Mouse (Mus musculus): ENCODE data around the gene AU040320. TPM values are rescaled to one million over a fixed set of nuclear protein-coding genes. Genes with fewer than 3 reads are reported as not detected.

Gene AU040320
- total and polyA plus RNA-seq, 2 experiments from 2014 or later = 33.6 to 45.4 TPM

DNA sequence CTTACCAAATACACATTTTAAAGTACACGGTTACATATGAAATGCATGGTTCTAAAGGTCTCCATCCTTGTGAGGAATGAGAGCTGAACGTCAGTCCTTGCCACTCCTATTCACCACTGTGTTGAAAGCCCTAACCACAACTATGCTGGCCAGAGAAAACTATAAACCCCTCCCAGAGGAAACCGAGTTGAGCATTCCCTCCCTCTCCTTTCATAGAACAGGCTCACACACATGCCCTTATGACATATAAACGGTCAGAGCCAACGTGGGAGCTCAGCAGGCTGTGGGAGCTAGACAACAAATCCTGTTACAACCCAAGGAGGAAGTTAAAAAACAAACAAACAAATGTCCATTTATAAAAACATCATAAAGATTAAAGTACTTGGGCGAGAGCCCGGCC is 119.4 kb downstream of the AU040320 start:
- WGBS = 69% methylated on average over 7 of the region's 7 CpGs
- no peak for TF ChIP-seq CTCF (IDR thresholded peaks at IDR 0.05; ENCODE audit: low read depth)
- Histone ChIP-seq H3K9me3 (ENCODE audit: low read length) (no peaks in the 10 kb centered on the region), H3K9ac (replicated peaks; ENCODE audit: low read length) (no peak overlapping the region), H3K27me3 (ENCODE audit: insufficient read depth, low read length) (no peaks in the 10 kb centered on the region), H3K36me3 (ENCODE audit: insufficient read depth, low read length) (peaks cover 32% of the 10 kb centered on the region), H3K4me3 (ENCODE audit: low read length) (no peak overlapping the region), H3K4me1 (ENCODE audit: insufficient read depth, low read length) (no peaks in the 10 kb centered on the region), H3K4me2 (ENCODE audit: low read depth, low read length) (no peak overlapping the region), H3K27ac (no peak overlapping the region)
- DNase-seq (ENCODE audit: low spot score) (no peak), ATAC-seq (no peak)

DNA sequence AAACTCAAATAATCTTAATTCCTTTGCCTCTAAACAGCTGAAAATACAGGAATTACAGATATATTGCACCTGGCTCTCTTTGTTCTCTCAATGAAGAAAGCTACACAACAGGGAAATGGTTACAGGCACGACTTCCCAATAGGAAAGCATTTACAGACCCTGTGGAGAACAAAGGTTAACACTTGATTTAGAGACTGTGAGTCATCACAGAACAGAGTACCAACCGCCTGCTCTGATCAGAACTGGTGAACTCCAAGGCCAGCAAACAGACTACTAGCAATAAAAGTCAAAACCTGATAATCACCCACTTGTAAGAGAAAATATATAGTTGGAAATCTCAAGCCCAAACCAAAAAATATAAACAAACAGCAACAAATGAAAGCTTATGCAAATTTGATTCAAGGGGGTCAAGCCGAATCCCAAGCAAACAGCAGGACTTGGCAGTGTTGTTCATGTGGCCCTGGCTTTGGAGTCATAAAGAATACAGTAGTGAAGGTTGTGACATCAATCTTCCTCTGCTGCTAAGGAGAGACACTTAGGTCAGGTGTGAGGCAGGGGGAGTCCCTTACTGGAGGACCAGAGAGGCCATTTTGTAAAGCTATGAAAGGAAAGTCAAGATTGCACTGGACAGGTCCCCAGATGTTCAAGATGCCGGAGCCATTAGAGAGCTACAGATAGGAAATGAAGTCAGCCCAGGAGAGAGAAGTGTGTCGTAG is 126.4 kb downstream of the AU040320 start:
- TF ChIP-seq CTCF (IDR thresholded peaks at IDR 0.05; ENCODE audit: low read depth) = no peak
- ATAC-seq = no peak
- no peaks in the 10 kb centered on the region for H3K9me3 ChIP-seq (ENCODE audit: low read length)
- no peak overlapping the region for H3K4me3 ChIP-seq (ENCODE audit: low read length)
- H3K36me3 ChIP-seq (ENCODE audit: insufficient read depth, low read length) = peaks cover 48% of the 10 kb centered on the region
- no peak overlapping the region for H3K4me2 ChIP-seq (ENCODE audit: low read depth, low read length)
- no peaks in the 10 kb centered on the region for H3K4me1 ChIP-seq (ENCODE audit: insufficient read depth, low read length)
- no peak overlapping the region for H3K9ac ChIP-seq (replicated peaks; ENCODE audit: low read length)
- no peak for DNase-seq (ENCODE audit: low spot score)
- WGBS = 85% methylated on average over 5 of the region's 5 CpGs
- H3K27ac ChIP-seq = no peak overlapping the region
- no peaks in the 10 kb centered on the region for H3K27me3 ChIP-seq (ENCODE audit: insufficient read depth, low read length)

DNA sequence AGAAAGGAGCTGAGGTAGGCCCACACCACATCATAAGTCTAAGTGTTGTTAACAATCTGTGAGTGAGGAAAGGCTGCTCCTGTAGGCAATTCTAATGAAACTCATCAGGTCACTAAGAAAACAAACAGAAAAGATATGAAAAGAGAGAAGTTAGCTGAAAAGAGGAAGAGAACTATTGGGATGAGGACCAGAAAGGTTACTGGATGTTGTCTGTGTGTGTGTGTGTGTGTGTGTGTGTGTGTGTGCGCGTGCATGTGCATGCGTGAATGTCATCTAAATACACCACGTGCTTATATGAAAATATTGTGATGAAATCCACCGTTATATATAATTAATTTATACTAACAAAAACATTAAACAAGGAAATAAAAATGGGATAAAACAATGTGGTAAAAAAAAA is 130.3 kb downstream of the AU040320 start:
- DNase-seq (ENCODE audit: low spot score) (no peak), ATAC-seq (no peak)
- H3K9me3 ChIP-seq (ENCODE audit: low read length) = no peaks in the 10 kb centered on the region
- TF ChIP-seq CTCF (IDR thresholded peaks at IDR 0.05; ENCODE audit: low read depth) = no peak
- no peak overlapping the region for H3K4me2 ChIP-seq (ENCODE audit: low read depth, low read length)
- H3K4me3 ChIP-seq (ENCODE audit: low read length) = no peak overlapping the region
- H3K36me3 ChIP-seq (ENCODE audit: insufficient read depth, low read length) = peaks cover 30% of the 10 kb centered on the region
- 96% methylated on average over 5 of the region's 5 CpGs for WGBS
- no peaks in the 10 kb centered on the region for H3K27me3 ChIP-seq (ENCODE audit: insufficient read depth, low read length)
- H3K9ac ChIP-seq (replicated peaks; ENCODE audit: low read length) = no peak overlapping the region
- no peaks in the 10 kb centered on the region for H3K4me1 ChIP-seq (ENCODE audit: insufficient read depth, low read length)
- H3K27ac ChIP-seq = no peak overlapping the region

DNA sequence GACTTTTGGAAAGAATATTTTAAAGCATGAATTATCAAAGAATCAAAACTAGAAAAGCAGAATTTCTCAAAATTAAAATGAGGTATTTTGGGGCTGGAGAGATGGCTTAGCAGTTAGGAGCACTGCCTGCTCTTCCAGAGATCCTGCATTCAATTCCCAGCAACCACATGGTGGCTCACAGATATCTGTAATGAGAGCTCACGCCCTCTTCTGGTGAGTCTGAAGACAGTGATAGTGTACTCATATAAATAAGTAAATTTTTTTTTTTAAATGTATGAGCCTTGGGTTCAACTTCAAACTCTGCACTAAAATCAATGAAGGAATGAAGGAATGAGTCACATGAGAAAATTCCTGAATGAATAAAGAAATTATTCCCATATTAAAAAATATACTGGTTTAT is 132.6 kb downstream of the AU040320 start:
- DNase-seq (ENCODE audit: low spot score) (peak; percentile 34), ATAC-seq (no peak)
- Histone ChIP-seq H3K4me1 (ENCODE audit: insufficient read depth, low read length) (no peaks in the 10 kb centered on the region), H3K27me3 (ENCODE audit: insufficient read depth, low read length) (no peaks in the 10 kb centered on the region), H3K36me3 (ENCODE audit: insufficient read depth, low read length) (peaks cover 35% of the 10 kb centered on the region), H3K27ac (no peak overlapping the region), H3K9ac (replicated peaks; ENCODE audit: low read length) (no peak overlapping the region), H3K4me3 (ENCODE audit: low read length) (no peak overlapping the region), H3K4me2 (ENCODE audit: low read depth, low read length) (no peak overlapping the region), H3K9me3 (ENCODE audit: low read length) (no peaks in the 10 kb centered on the region)
- 54% methylated on average over 1 of the region's 1 CpGs for WGBS
- peak; percentile 50 for TF ChIP-seq CTCF (IDR thresholded peaks at IDR 0.05; ENCODE audit: low read depth)

DNA sequence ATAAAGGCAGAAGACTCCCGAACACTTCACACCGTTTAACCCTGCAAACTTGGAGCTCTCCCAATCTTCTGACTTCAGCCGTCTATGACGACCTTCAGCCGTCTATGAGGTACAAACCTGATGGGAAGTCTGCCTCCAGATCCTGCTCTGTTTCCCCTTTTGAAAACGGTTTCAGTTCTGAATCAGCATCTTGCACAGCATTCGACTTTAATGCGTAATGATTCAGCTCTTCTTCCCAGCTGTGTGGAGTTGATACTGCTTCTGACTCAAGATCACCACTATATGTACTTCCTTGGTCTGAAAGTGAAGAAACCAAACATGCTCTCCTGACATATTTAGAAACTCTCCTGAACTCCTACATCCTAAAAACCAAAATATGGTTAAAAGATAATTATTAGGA is 136.5 kb downstream of the AU040320 start:
- no peak for DNase-seq (ENCODE audit: low spot score)
- ATAC-seq = no peak
- TF ChIP-seq CTCF (IDR thresholded peaks at IDR 0.05; ENCODE audit: low read depth) = no peak
- H3K4me1 ChIP-seq (ENCODE audit: insufficient read depth, low read length) = no peaks in the 10 kb centered on the region
- no peaks in the 10 kb centered on the region for H3K9me3 ChIP-seq (ENCODE audit: low read length)
- no peak overlapping the region for H3K9ac ChIP-seq (replicated peaks; ENCODE audit: low read length)
- no peak overlapping the region for H3K4me3 ChIP-seq (ENCODE audit: low read length)
- no peaks in the 10 kb centered on the region for H3K27me3 ChIP-seq (ENCODE audit: insufficient read depth, low read length)
- 91% methylated on average over 8 of the region's 8 CpGs for WGBS
- no peak overlapping the region for H3K27ac ChIP-seq
- no peak overlapping the region for H3K4me2 ChIP-seq (ENCODE audit: low read depth, low read length)
- peaks cover 29% of the 10 kb centered on the region for H3K36me3 ChIP-seq (ENCODE audit: insufficient read depth, low read length)

Other genes with a start within 250 kb of the AU040320 start
- 6.7 and 9.7 TPM in 2 replicates for gene Ago4, start 220.1 kb upstream of the AU040320 start, total RNA-seq (2014; rRNA removed)
- 3.4 TPM in 2 replicates for gene Ago4, start 220.1 kb upstream of the AU040320 start, polyA plus RNA-seq (2015; fragmentation: Nextera tagmentation; extraction: Ambion mirVana)
- gene Clspn, start 196.6 kb upstream of the AU040320 start, total RNA-seq (2014; rRNA removed) = 2.0 and 6.3 TPM in 2 replicates
- 5.9 and 8.7 TPM in 2 replicates for gene Clspn, start 196.6 kb upstream of the AU040320 start, polyA plus RNA-seq (2015; fragmentation: Nextera tagmentation; extraction: Ambion mirVana)
- 74.9 and 93.8 TPM in 2 replicates for gene 5730409E04Rik, start 143.7 kb upstream of the AU040320 start, total RNA-seq (2014; rRNA removed)
- gene 5730409E04Rik, start 143.7 kb upstream of the AU040320 start, polyA plus RNA-seq (2015; fragmentation: Nextera tagmentation; extraction: Ambion mirVana) = 28.7 and 30.2 TPM in 2 replicates
- 164 and 207 TPM in 2 replicates for gene Psmb2, start 75.9 kb upstream of the AU040320 start, total RNA-seq (2014; rRNA removed)
- 465 and 473 TPM in 2 replicates for gene Psmb2, start 75.9 kb upstream of the AU040320 start, polyA plus RNA-seq (2015; fragmentation: Nextera tagmentation; extraction: Ambion mirVana)
- not detected in 2 replicates for gene Tfap2e, start 17.3 kb upstream of the AU040320 start, total RNA-seq (2014; rRNA removed)
- gene Tfap2e, start 17.3 kb upstream of the AU040320 start, polyA plus RNA-seq (2015; fragmentation: Nextera tagmentation; extraction: Ambion mirVana) = 0.15 and 0.16 TPM in 2 replicates
- gene Ncdn, start 106 bp upstream of the AU040320 start, total RNA-seq (2014; rRNA removed) = 380 and 389 TPM in 2 replicates
- 149 and 158 TPM in 2 replicates for gene Ncdn, start 106 bp upstream of the AU040320 start, polyA plus RNA-seq (2015; fragmentation: Nextera tagmentation; extraction: Ambion mirVana)
- gene Zmym4, start 214.6 kb downstream of the AU040320 start, total RNA-seq (2014; rRNA removed) = 42.9 and 49.9 TPM in 2 replicates
- 20.3 and 21.2 TPM in 2 replicates for gene Zmym4, start 214.6 kb downstream of the AU040320 start, polyA plus RNA-seq (2015; fragmentation: Nextera tagmentation; extraction: Ambion mirVana)